9 mouse cellular contexts compared by ENCODE assay signal in genomic region chr9:47407007-47407670, GRCm38 (mm10).
DNase-seq lines count a peak whose midpoint lies in the region; ATAC-seq lines count a peak whose summit lies in the region.
"Had no signal": no experiment of that assay in that cellular context is flagged by ENCODE, and none has a peak within 500 bp of the region (broad histone marks: within the 10 kb centered on the region; RNA-seq: fewer than 3 reads in every experiment).

No protein-coding gene starts in this region.

- no peaks in the 10 kb centered on the region for H3K36me3 ChIP-seq in hindbrain, embryonic 10.5 days

- peak overlapping the region; percentile 80 for H3K27ac ChIP-seq in hindbrain, embryonic 10.5 days
- H3K27ac ChIP-seq: layer of hippocampus, adult 2 months had no signal

- H3K4me3 ChIP-seq in hindbrain, embryonic 10.5 days: no peak overlapping the region
- H3K4me3 ChIP-seq: layer of hippocampus, adult 2 months had no signal

- no peaks in the 10 kb centered on the region for H3K9me3 ChIP-seq in hindbrain, embryonic 10.5 days

- peaks cover 88% of the 10 kb centered on the region for H3K27me3 ChIP-seq in hindbrain, embryonic 10.5 days (ENCODE audit: insufficient read depth, poor library complexity, severe bottlenecking)

- ATAC-seq in frontal cortex, adult (ENCODE audit: low TSS enrichment): peak; percentile 47
- ATAC-seq in megakaryocyte, adult 5-6 weeks (ENCODE audit: poor library complexity, severe bottlenecking): no peak
- no peak for ATAC-seq in megakaryocyte-erythroid progenitor cell, adult 5-6 weeks (replicated peaks; ENCODE audit: low FRiP score, low TSS enrichment, poor library complexity, severe bottlenecking)

- intact Hi-C loops in left cerebral cortex, postnatal 4 days (cut with DNase I): no loop called here

- peaks cover 91% of the 10 kb centered on the region for H3K4me1 ChIP-seq in hindbrain, embryonic 10.5 days (replicated peaks)

- 48% methylated on average over 7 of the region's 7 CpGs for WGBS in hindbrain, embryonic 10.5 days

- peak; percentile 21 for DNase-seq in right cerebral cortex, adult 18-20 months
- DNase-seq in right cerebral cortex, postnatal 25 days: no peak
- DNase-seq in hindbrain, embryonic 10.5 days (ENCODE audit: low spot score): peak; percentile 67
- peak; percentile 76 for DNase-seq in left cerebral cortex, postnatal 4 days
- DNase-seq in right cerebral cortex, postnatal 14 days: peak; percentile 67
